Mouse (Mus musculus) CH12.LX (cell line): ENCODE data around the gene Pck2.

ENCODE experiments used
- BHLHE40 ChIP-seq: IDR thresholded peaks from 2 replicates; pipeline ENCODE4 v1.6.1; 2011; ENCODE audit warnings: mild to moderate bottlenecking, low read depth, low read length, improper control_type of control experiment
- HCFC1 ChIP-seq: IDR thresholded peaks from 2 replicates; pipeline ENCODE4 v1.6.1; 2012; ENCODE audit warnings: low read depth, mild to moderate bottlenecking, inconsistent platforms, low read length, improper control_type of control experiment

DNA sequence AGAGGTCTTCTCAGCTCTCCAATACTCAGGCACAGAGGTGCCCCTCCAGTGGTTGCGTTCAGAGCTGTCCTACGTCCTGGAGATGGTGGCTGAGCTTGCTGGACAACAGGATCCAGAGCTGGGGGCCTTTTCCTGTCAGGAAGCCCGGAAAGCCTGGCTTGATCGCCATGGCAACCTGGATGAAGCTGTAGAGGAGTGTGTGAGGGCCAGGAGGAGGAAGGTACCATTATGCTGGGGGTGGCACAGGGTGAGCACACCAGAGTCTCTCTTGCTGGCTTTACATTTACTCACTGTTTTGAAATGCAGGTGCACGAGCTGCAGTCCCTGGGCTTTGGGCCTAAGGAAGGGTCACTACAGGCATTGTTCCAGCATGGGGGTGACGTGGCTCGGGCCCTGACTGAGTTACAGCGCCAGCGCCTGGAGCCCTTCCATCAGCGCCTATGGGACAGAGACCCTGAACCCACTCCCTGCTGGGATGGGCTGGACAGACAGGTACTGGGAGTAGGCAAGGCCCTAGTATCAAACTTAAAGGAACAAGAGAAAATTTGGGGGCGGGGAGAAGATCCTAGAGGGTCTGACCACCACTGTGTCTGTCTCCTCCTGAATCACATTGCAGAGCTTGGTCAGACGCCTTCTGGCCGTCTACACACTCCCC, 56.1 kb downstream of the Pck2 start:
- TF ChIP-seq HCFC1 (no peak), BHLHE40 (no peak)
